Mouse (Mus musculus) lung, adult 10 weeks (tissue): ENCODE results near the gene Gab3. TPM values are rescaled to one million over a fixed set of nuclear protein-coding genes. Genes with fewer than 3 reads are reported as not detected.

Experiments
- polyA plus RNA-seq: library from polyadenylated mRNA; stranded (reverse); fragments of 350-450 nt; fragmentation: Illumina TruSeq; extraction: RNeasy Lipid Tissue Mini Kit (QIAGEN cat#74804); gene quantifications from one replicate; pipeline ENCODE4 v1.2.3, GENCODE M21; 2014; ENCODE audit warnings: low read depth, low replicate concordance; ENCODE audit not compliant: insufficient read depth

Gene Gab3
- 2.4 TPM for polyA plus RNA-seq

GRCm38 (mm10) chrX:75084774-75085508, at the start of gene Gab3:
Gene Gab3, minus strand, starts transcription at chrX:75085458.

DNA sequence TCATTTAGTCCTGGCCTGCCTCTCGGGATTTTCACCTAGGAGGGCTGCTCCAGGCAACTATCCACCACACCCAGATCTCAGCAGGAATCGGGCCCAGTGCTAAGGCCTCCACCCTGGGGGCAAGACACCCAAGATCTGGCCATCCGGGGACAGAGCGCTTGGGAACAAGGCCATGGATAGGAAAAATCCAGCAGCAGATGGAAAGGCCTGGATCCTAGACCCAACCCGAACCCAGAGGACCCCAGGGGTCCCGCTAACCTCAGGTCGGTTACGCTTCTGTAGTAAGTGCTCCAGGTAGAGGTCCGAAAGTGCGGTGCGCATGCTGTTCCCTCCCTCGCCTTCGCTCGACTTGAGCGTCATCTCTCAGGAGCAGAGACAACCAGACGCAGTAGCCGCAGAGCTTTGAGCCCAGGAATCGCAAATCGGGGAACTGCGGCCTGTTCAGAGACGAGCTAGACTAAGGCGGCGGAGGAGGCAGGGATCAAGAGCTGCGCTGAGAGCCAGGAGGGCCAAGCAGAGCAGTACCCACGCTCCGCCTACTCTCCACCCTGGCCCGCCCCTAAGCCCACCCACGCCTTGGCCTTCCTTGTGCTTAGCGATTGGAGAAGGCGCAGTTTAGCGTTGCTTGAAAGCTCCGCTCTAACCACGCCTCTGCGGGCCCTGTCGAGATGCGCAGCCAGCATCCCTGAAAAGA, 45.4 kb upstream of the Gab3 start, which contains the start of gene Mpp1:
Gene Mpp1, minus strand, starts transcription at position 550 of the 694 bp plus-strand sequence.

GRCm38 (mm10) chrX:75095369-75096162, 10.3 kb upstream of the Gab3 start, which contains the start of gene Dkc1:
Gene Dkc1, plus strand, starts transcription at chrX:75095854.

Other genes starting within 250 kb of the Gab3 start
- gene Gm5936, start 248.3 kb downstream of the Gab3 start, polyA plus RNA-seq, result not detected
- gene Dkc1, start 10.4 kb upstream of the Gab3 start, polyA plus RNA-seq, result 14.5 TPM
- gene Mpp1, start 45.6 kb upstream of the Gab3 start, polyA plus RNA-seq, result 33.4 TPM
- not detected for gene Smim9, start 78.3 kb upstream of the Gab3 start, polyA plus RNA-seq